Mouse (Mus musculus) spleen, adult 18-20 months (tissue): ENCODE results near the gene Tmem14a.
"Not testable (repeated sequence)": the region's sequence is repeated elsewhere in the genome, so short reads cannot be mapped to it uniquely, and the experiment has no call there.

Experiments used
- DNase-seq, 2 experiments: peaks; one replicate each; pipeline ENCODE4 v3.0.0; 2022; ENCODE audit warnings: mixed read lengths in 2 of 2

Tmem14a gene

GRCm38 (mm10) chr1:21253303-21253650, 34.9 kb downstream of the Tmem14a start:
- DNase-seq: no peak

DNA sequence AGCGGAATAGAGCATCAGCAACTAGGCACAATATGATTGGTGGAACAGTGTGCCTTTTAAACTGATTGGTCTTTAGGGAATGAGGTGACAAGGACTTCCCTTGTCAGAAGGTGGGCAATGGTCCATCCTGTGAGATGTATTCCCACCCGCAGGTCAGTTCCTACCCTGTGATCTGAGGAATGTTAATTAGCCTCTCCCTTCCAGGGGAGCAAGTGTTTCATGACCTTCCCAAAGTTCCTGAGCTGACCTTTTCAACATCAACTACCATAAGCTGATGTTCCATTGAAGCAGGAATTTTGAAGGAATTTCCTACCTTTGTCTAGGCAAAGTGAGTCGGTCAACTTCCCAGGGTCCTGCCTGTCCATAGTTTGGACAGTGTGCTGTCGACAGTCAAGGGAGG, 35.5 kb downstream of the Tmem14a start:
- DNase-seq: no peak

DNA sequence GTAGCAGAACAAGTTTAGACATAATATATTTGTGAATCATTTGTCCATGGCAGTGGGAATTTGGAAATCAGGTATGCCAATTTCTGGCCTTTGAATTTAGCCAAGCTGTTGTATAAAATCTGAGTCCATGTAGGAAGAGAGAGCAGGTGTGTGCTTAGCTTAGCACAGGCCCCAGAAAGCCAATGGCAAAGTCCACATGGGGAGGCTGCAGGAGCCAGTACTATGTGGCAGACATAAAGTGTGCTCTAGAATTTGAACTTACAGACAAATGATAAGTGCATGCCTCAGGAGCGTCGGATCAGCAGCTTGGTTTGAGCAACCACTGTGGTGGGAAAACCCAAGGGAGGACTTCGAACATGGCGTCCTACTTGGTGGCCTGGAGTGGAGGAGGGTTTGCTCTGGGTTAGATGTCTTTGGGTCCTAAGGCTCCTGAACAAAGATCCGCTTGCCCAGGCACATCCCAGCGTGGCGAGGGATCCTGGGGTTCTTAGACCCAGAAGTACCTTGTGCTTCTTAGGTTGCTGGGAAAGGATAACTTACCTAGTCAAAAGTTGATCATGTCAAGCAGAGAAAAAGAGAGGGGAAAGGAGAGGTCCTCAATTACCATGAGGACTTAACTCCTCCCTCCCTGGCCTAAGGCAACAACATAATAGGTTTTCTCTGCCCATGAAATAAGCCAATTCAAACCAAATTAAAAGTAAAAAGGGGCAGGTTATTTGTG, 37.4 kb downstream of the Tmem14a start:
- DNase-seq: no peak

- DNase-seq: no peak
These were observed 38.0 kb downstream of the Tmem14a start for GRCm38 (mm10) chr1:21256391-21256790.

GRCm38 (mm10) chr1:21256871-21257270, 38.5 kb downstream of the Tmem14a start:
- no peak for DNase-seq

DNA sequence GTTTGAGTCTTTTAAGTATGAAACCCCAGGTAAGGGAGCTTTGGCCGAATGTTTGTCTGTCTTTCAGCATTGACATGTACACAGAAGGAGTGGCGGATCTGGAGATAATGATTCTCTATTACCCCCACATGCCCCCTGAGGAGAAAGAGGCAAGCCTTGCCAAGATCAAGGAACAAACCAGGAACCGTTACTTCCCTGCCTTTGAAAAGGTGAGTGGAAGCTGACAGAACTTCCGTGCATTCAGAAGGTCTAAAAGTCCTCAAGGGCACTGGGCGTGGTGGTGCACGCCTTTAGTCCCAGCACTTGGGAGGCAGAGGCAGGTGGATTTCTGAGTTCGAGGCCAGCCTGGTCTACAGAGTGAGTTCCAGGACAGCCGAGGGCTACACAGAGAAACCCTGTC, 41.6 kb downstream of the Tmem14a start:
- DNase-seq: not testable (repeated sequence)

DNA sequence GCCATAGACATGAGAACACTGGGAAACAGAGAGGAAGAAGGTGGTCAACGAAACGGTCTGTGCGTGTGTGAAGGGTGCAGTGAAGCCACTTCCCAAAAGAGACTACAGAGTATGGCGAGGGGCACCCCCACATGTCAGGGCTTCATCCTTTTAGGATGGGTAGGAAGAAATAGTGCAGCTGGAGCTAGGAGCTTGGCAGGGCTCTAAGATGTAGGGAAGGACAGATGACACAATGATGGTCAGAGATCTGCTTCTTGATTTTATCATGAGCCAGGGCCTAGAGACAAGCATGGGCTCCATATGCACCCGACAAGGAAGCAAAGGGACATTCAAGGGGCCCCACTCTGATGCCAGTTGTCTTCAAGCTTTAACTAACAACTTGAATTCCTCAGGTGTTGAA, 44.0 kb downstream of the Tmem14a start:
- no peak for DNase-seq

DNA sequence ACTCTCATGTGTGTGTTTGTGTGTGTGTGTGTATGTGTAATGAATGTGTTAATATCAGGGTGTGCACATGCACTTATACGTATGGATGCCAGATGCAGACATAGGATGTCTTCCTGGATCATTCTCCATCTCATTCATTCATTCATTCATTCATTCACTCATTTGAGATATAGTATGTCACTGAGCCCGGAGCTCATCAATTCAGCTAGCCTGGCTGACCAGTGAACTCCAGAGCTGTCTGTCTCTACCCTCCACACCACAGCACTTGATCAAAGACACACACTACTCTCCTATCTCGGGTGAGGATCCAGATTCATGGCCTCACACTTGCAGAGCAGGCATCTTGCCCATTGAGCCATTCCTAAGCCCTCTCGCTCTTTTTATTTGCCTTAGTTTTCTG, 45.6 kb downstream of the Tmem14a start:
- DNase-seq: no peak

- DNase-seq: no peak
These were observed 46.4 kb downstream of the Tmem14a start for GRCm38 (mm10) chr1:21264747-21265146.

GRCm38 (mm10) chr1:21266766-21267165, 48.4 kb downstream of the Tmem14a start:
- DNase-seq: no peak

- not testable (repeated sequence) for DNase-seq
These were observed 49.1 kb downstream of the Tmem14a start for GRCm38 (mm10) chr1:21267466-21267865.

GRCm38 (mm10) chr1:21271343-21272055, 53.1 kb downstream of the Tmem14a start:
- DNase-seq: peak; percentile 51 to 74

DNA sequence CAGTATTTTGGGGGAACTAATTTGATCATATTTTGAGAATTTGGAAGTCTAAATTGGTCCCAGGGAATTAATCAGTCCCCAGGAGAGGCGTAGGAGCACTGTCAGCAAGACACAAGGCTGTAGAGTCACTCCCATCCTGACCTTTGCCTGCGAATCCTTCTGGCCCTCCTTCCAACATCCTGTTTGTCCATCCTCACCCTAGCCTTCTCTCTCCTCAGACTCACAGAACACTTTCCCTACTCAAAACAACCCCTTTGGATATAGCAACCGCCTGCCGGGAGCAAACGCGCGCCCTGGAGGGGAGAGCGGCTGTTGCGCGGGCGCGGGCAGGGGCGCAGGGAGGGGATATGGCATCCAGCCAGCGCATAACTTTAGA, 53.7 kb downstream of the Tmem14a start:
- peak in 1 of 2 experiments; percentile 5 for DNase-seq

- DNase-seq: no peak
These were observed 54.7 kb downstream of the Tmem14a start for GRCm38 (mm10) chr1:21273091-21273490.

DNA sequence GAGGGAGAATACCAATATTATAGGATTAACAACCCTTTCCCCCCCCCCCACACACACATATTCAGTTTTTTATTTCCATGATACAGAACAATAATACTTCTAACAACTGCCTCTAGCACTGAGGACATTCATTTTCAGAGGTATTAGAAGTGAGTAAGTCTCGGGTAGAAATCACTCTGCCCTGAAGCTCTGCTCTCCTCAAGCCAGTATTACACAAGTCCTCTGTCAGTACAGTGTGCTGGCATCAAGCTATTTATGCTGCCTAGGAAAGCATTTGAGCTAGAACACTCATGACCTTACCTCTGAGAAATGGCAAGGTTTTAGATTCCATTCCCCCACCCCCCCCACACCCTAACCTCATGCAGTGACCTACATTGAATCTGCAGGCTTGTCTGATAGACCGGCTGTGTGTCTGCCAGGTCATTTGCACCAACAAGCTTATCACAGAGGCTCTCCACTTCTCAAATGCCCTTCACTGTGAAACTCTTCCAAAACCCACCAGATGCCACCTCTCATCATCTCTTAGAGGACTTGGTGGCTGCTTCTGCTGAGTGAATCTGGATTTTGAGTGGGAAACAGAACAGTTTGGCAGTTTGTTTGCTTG, 56.2 kb downstream of the Tmem14a start:
- DNase-seq: no peak

DNA sequence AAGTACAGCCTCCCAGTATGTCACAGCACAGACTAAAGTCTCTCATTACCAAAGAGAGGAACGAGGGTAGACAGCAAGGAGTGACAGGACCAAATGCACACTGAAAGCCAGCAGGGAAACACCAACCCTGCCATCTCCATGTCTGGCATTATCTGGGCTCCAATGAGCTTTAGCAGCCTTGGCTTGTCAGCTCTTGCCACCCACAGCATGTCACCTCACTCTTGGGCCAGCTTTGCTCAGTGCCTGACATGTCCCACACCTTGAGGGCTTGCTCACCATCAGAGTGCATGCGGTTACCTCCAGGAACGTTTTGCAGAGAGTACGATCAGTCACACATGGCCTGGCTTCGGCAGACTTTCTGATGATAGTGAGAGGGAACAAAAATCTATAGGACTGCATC, 57.0 kb downstream of the Tmem14a start:
- not testable (repeated sequence) for DNase-seq

DNA sequence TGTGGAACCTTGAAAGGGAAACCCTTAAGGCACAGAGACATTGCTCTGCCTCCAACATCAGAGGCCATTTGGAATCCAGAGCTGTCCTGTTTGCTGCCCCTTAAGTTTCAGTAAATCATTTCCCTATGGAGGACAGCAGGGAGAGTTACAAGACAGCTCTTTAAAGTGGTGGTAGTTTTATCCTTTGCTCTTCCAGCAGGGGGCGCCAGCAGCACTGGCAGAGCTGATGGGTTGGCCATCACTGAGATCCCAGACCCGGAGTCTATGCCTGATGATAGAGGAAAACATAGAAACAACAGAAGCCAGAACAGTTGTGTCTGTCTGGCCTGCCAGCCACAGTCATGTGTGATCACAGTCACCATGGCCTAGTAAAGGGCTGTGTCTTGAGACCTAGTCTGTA, 57.8 kb downstream of the Tmem14a start:
- not testable (repeated sequence) for DNase-seq
